Mouse (Mus musculus): ENCODE measurements around the gene Adra2b. TPM values are rescaled to one million over a fixed set of nuclear protein-coding genes. Genes with fewer than 3 reads are reported as not detected.

Adra2b gene
- polyA plus RNA-seq (2014; fragmentation: Illumina TruSeq; extraction: RNeasy Lipid Tissue Mini Kit (QIAGEN cat#74804); ENCODE audit: low read depth, low replicate concordance), result 26.5 TPM

DNA sequence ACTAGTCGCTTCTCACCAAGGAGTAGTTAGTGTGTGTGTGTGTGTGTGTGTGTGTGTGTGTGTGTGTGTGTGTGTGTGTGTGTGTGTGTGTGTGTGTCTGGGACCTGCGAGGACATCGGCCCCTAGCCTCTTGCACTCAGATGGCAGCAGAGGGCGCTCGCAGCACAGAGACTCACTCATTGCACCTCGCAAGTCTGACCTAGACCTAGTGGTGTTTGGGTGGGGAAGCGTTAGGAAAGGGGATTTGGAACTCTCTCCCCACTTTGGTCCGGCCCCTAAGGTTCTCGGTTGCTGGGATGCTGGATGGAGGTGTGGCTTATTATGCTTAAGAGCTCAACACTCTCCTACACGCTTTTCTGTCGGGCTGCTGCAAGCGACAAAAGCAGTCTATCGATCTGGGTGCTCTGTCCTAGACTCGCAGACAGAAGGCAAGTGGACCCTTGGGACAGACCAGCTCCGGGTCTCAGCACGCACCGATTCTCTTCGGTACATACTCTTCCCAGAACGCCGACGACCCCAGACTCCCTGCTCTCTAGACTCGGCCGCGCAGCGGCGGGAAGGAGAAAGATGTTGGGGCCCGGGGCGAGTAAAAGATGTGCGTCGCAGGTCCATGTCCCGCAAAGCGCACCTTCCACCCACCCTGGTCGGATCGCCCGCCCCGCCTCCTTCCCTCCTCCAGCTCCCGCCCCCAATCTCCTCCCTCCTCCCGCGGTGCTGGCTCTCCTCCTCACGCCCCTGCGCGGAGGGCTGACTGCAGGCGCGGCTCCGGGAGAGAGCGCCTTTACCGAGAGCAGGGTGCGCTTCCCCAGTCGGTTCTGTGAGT is at the start of gene Adra2b:
Adra2b (plus strand) TSS at position 750 of the 823 bp plus-strand sequence.

GRCm38 (mm10) chr2:127335767-127336496 is 27.1 kb upstream of the Adra2b start, which contains the start of gene Dusp2:
TSS of gene Dusp2 (plus strand) at chr2:127336159.

DNA sequence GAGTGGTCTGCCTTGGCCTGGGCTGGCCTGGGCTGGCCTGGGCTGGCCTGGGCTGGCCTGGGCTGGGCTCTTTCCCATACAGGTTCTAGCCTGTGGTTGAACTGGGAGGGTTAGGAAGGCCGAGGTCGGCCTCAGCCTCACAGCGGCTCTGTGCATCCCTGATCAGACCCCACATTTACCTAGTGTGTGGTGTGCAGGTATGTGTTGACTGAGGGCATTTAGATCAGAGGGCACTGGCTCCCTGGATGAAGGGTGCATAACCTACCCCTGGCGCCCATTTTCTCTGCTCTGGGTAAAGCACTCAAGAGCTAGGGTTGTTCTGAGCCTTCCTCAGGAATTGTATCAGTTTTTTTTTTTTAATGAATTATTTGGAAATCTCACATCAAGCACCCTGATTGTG is 24.6 kb upstream of the Adra2b start, which contains the start of gene Astl:
Astl (plus strand) TSS at position 224 of the 400 bp plus-strand sequence.

Other genes starting within 250 kb of the Adra2b start
- 0.40 TPM for gene Ncaph, start 229.3 kb upstream of the Adra2b start, polyA plus RNA-seq (2014; fragmentation: Illumina TruSeq; extraction: RNeasy Lipid Tissue Mini Kit (QIAGEN cat#74804); ENCODE audit: low read depth, low replicate concordance)
- gene Itpripl1, start 219.8 kb upstream of the Adra2b start, polyA plus RNA-seq (2014; fragmentation: Illumina TruSeq; extraction: RNeasy Lipid Tissue Mini Kit (QIAGEN cat#74804); ENCODE audit: low read depth, low replicate concordance), result 4.7 TPM
- 1.2 TPM for gene 1810024B03Rik, start 154.9 kb upstream of the Adra2b start, polyA plus RNA-seq (2014; fragmentation: Illumina TruSeq; extraction: RNeasy Lipid Tissue Mini Kit (QIAGEN cat#74804); ENCODE audit: low read depth, low replicate concordance)
- 32.2 TPM for gene Snrnp200, start 154.8 kb upstream of the Adra2b start, polyA plus RNA-seq (2014; fragmentation: Illumina TruSeq; extraction: RNeasy Lipid Tissue Mini Kit (QIAGEN cat#74804); ENCODE audit: low read depth, low replicate concordance)
- gene Ciao1, start 115.4 kb upstream of the Adra2b start, polyA plus RNA-seq (2014; fragmentation: Illumina TruSeq; extraction: RNeasy Lipid Tissue Mini Kit (QIAGEN cat#74804); ENCODE audit: low read depth, low replicate concordance), result 37.7 TPM
- 49.2 TPM for gene Tmem127, start 115.3 kb upstream of the Adra2b start, polyA plus RNA-seq (2014; fragmentation: Illumina TruSeq; extraction: RNeasy Lipid Tissue Mini Kit (QIAGEN cat#74804); ENCODE audit: low read depth, low replicate concordance)
- 173 TPM for gene Stard7, start 93.0 kb upstream of the Adra2b start, polyA plus RNA-seq (2014; fragmentation: Illumina TruSeq; extraction: RNeasy Lipid Tissue Mini Kit (QIAGEN cat#74804); ENCODE audit: low read depth, low replicate concordance)
- gene Dusp2, start 27.0 kb upstream of the Adra2b start, polyA plus RNA-seq (2014; fragmentation: Illumina TruSeq; extraction: RNeasy Lipid Tissue Mini Kit (QIAGEN cat#74804); ENCODE audit: low read depth, low replicate concordance), result not detected
- not detected for gene Astl, start 24.6 kb upstream of the Adra2b start, polyA plus RNA-seq (2014; fragmentation: Illumina TruSeq; extraction: RNeasy Lipid Tissue Mini Kit (QIAGEN cat#74804); ENCODE audit: low read depth, low replicate concordance)
- gene Gpat2, start 62.0 kb downstream of the Adra2b start, polyA plus RNA-seq (2014; fragmentation: Illumina TruSeq; extraction: RNeasy Lipid Tissue Mini Kit (QIAGEN cat#74804); ENCODE audit: low read depth, low replicate concordance), result not detected
- 32.9 TPM for gene Fahd2a, start 81.4 kb downstream of the Adra2b start, polyA plus RNA-seq (2014; fragmentation: Illumina TruSeq; extraction: RNeasy Lipid Tissue Mini Kit (QIAGEN cat#74804); ENCODE audit: low read depth, low replicate concordance)
- 1.1 TPM for gene Kcnip3, start 158.9 kb downstream of the Adra2b start, polyA plus RNA-seq (2014; fragmentation: Illumina TruSeq; extraction: RNeasy Lipid Tissue Mini Kit (QIAGEN cat#74804); ENCODE audit: low read depth, low replicate concordance)
- gene Prom2, start 178.3 kb downstream of the Adra2b start, polyA plus RNA-seq (2014; fragmentation: Illumina TruSeq; extraction: RNeasy Lipid Tissue Mini Kit (QIAGEN cat#74804); ENCODE audit: low read depth, low replicate concordance), result 12.3 TPM
- gene Zfp661, start 223.9 kb downstream of the Adra2b start, polyA plus RNA-seq (2014; fragmentation: Illumina TruSeq; extraction: RNeasy Lipid Tissue Mini Kit (QIAGEN cat#74804); ENCODE audit: low read depth, low replicate concordance), result 5.3 TPM
- gene Mrps5, start 224.0 kb downstream of the Adra2b start, polyA plus RNA-seq (2014; fragmentation: Illumina TruSeq; extraction: RNeasy Lipid Tissue Mini Kit (QIAGEN cat#74804); ENCODE audit: low read depth, low replicate concordance), result 19.1 TPM

All from kidney, adult 10 weeks (tissue).